Mouse (Mus musculus) T-helper 17 cell (primary cell): ENCODE measurements around the gene Gtf3c1.

Source experiments
- in situ Hi-C, 2 experiments: fragments of 300-600 bp; cut with MboI, MseI; formaldehyde crosslinking; loops; 1 replicate in 1 of 2; 2 replicates in 1 of 2; pipeline ENCODE4 v1.15.1; 2025; ENCODE audit warnings: high pct_unique_total_duplicates in 2 of 2

Gene Gtf3c1

DNA sequence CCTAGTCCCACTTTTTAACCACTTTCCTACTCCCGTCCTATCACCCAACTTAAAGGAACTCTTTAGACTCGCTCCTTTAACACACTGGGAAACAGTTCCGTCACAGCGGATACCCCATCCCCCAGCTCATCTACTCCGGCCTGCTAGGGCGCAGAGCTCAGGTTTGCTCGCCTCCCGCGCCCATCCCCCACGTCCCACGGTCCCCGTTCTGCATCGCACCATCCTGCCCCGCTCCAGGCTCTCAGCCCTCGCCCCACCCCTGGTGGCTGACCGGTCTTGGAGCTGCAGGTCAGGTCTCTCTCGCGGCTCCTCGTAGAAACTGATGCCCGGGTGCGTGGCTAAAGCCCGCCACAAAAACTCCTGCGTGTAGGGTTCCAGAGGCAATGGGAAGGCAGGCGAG is 394 bp downstream of the Gtf3c1 start:
- in situ Hi-C loops, result no loop called here

- in situ Hi-C loops, result no loop called here
These were observed 4.8 kb downstream of the Gtf3c1 start for GRCm38 (mm10) chr7:125702791-125703190.

- in situ Hi-C loops, result loop anchor here in 1 of 2 experiments (10.0 kb wide), 1 partner anchor 1079 kb away; no protein-coding TSS in a partner anchor
These were observed 13.5 kb downstream of the Gtf3c1 start for GRCm38 (mm10) chr7:125694056-125694455.

DNA sequence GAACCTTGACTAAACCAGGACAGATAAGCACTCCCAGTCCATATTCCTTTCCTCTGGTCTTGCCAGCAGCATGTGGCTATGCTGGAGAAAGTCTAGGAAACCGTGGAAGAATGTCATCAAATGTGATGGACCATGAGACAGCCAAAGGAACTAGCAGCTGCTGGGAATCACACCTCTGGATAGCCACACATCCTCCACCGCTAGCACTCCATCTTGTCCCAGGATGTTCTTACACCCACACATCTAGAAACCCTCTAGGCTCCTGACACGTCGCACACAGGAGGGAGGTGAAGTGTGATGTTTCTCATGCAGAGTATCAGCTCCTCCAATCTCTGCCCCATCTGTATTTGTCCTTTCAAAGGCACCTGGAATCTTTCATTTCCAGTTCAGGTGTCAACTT is 17.1 kb downstream of the Gtf3c1 start:
- in situ Hi-C loops, result loop anchor here in 1 of 2 experiments (10.0 kb wide), 1 partner anchor 1076 kb away; no protein-coding TSS in a partner anchor

GRCm38 (mm10) chr7:125679936-125680335 is 27.6 kb downstream of the Gtf3c1 start:
- in situ Hi-C loops, result no loop called here

DNA sequence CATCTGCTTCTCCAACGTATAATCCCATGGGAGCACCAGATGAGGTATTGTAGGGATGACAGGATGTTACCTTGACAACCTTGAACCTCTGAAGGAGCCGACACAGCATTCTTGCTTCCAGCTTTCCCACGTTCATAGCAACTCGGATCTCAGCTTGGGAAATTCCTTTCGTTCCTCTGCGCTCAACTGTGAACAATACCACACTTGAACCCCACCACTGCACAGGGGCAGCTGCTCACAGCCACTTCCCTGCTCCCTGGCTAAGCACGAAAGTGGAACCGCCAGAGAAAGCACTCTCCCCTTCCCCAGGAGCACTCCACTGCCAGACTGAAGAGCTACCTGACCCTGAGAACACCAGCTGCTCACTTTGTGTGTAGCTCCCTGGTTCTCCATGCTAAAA is 28.8 kb downstream of the Gtf3c1 start:
- in situ Hi-C loops, result no loop called here

DNA sequence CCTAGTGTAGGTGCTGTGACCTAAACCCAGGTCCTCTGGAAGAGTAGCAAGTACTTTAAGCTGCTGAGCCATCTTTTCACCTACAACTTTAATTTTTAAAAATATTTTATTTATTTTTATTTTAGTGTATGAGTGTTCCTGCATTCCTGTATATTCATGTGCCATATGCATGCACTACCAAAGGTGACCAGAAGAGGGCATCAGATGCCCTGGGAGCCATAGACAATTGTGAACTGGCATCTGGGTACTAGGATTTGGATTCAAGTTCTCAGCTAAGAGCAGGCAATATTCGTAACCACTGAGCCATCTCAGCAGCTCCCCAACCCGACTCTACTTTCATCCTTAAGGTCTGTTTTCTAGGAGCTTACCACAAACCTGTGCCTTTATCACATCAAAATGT is 32.7 kb downstream of the Gtf3c1 start:
- in situ Hi-C loops, result no loop called here

DNA sequence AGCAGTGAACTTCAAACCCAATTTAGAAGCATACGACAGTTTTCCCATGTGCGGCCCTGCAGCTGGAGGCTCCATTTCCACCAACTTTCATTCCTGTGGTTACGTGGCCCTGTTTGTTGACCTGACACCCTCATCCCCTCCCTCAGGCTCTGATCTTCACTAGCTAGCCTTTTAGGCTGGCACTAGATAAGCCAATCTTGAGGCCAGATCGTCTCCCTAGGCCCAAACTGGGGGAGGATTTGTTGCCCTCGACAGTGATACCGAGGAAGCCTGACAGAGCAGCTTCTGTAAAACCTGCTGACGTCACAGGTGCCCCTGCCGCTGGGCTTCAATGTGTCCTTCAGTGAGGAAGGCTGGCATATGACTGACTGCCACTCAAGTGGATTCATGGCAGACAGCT is 36.2 kb downstream of the Gtf3c1 start:
- in situ Hi-C loops, result no loop called here

DNA sequence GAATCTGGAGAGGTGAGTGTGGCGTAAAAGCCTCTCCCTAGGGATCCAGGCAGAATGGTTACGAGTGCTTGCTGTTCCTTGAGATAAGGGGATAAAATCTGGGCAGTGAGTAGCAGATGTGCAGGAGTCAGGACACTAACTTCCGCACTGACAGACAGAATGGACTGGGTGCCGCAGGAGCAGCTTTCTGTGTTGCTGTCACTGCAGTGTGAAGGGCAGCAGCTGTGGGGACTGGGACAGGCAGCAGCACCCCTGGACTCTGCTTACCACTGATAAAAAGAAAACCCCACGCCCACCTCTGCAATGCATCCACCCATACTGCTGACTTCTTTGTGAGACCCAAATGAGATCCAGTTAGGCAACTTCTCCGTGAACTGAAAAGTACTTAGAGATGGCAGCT is 36.7 kb downstream of the Gtf3c1 start:
- in situ Hi-C loops, result no loop called here

DNA sequence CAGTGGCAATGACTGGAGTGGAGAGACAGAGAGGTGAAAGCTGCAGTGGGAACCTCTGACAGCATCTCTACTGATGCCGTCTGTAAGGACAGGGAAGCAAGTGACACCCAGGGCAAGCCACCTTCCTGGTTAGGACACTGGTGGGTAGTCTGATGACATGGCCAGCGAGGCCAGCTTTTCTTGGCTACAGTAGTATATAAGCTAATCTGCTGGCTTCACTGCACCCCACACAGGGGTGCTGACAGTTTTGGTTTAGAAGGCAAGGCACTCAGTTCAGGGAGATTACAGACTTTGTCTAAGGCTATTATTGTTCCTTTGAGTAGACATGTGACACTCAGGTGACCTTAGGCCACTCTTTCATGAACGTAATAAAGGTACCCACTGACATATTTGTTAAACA is 43.9 kb downstream of the Gtf3c1 start:
- in situ Hi-C loops, result no loop called here

GRCm38 (mm10) chr7:125657511-125657910 is 50.1 kb downstream of the Gtf3c1 start:
- in situ Hi-C loops, result no loop called here

- in situ Hi-C loops, result loop anchor here in 1 of 2 experiments (5.0 kb wide), 1 partner anchor 182 kb away; no protein-coding TSS in a partner anchor
These were observed 58.6 kb downstream of the Gtf3c1 start for GRCm38 (mm10) chr7:125649013-125649412.

DNA sequence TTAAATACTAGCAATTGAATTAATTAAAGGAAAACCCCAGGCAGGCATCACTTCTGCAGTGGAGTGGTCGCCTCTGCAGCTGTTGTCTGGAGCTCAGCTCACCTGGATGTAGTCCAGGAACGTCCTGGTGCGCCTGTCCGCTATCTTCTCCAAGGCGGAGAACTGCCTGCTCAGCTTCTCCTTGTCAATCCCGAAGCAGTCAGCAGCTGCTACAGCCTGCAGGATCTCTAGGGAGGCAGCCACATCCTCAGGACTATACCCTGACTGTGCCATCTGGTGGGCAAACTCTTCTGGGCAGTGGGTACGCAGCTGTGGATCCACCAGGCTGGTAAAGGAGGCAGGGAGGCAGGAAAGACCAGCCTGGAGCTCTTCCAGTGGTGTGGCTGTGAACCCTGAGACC is 62.2 kb downstream of the Gtf3c1 start:
- in situ Hi-C loops, result loop anchor here in 1 of 2 experiments (5.0 kb wide), 1 partner anchor 178 kb away; no protein-coding TSS in a partner anchor

DNA sequence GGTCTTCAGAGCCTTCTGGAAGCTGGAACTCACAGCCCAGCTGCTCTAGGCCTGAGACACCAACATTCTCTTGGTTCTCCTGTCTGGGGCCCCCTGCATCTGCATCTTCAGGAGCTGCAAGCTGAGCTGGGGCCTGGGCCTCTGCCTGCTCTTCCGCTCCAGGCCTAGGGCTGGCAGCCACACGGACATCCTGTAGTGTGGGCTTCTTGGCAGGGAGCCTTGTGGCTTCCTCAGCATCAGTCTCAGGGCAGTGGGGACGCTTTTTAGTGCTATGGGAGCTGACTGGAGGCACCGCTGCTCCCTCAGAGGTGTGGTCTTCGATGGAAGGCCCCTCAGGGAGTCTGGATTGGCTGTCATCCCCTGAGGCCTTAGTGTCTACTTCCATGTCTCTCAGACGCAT is 63.7 kb downstream of the Gtf3c1 start:
- in situ Hi-C loops, result loop anchor here in 1 of 2 experiments (5.0 kb wide), 1 partner anchor 37 kb away; no protein-coding TSS in a partner anchor

GRCm38 (mm10) chr7:125638870-125639386 is 68.7 kb downstream of the Gtf3c1 start:
- in situ Hi-C loops, result no loop called here

GRCm38 (mm10) chr7:125638376-125638775 is 69.2 kb downstream of the Gtf3c1 start:
- in situ Hi-C loops, result no loop called here

GRCm38 (mm10) chr7:125637220-125638140 is 70.1 kb downstream of the Gtf3c1 start:
- in situ Hi-C loops, result no loop called here

DNA sequence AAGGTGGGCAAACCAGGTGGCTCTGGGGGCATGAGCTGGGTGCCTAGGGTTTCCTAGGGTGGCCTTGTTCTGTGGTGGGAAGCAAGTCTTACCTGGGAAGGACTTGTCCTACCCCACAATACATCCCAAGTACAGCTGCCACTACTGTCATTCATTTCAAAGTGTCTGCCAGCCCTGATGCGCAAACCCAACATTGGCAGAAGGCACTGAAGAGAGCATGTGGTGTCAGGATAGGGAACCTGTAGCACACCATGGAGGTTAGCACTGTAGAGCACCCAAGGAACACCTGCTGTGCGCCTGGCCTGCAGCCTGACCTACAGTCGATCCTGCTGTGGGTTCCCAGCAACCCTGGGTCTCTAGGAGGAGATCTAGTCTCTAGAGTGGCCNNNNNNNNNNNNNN is 76.6 kb downstream of the Gtf3c1 start:
- in situ Hi-C loops, result no loop called here

- in situ Hi-C loops, result no loop called here
These were observed 77.3 kb downstream of the Gtf3c1 start for GRCm38 (mm10) chr7:125630317-125630716.

GRCm38 (mm10) chr7:125625829-125626228 is 81.8 kb downstream of the Gtf3c1 start:
- in situ Hi-C loops, result no loop called here

- in situ Hi-C loops, result no loop called here
These were observed 82.4 kb downstream of the Gtf3c1 start for GRCm38 (mm10) chr7:125625219-125625618.

- in situ Hi-C loops, result no loop called here
These were observed 84.6 kb downstream of the Gtf3c1 start for GRCm38 (mm10) chr7:125622741-125623685.
